Mouse (Mus musculus) erythroblast, embryonic 14.5 days (primary cell): ENCODE results near the gene Rnf144b.

Experiments
- GATA1 ChIP-seq: IDR thresholded peaks from 2 replicates; pipeline ENCODE4 v1.6.1; 2012; ENCODE audit warnings: low read length, inconsistent platforms, mixed read lengths
- TAL1 ChIP-seq: IDR thresholded peaks from 3 replicates; pipeline ENCODE4 v1.6.1; 2012; ENCODE audit warnings: low read length, inconsistent platforms, mixed read lengths

DNA sequence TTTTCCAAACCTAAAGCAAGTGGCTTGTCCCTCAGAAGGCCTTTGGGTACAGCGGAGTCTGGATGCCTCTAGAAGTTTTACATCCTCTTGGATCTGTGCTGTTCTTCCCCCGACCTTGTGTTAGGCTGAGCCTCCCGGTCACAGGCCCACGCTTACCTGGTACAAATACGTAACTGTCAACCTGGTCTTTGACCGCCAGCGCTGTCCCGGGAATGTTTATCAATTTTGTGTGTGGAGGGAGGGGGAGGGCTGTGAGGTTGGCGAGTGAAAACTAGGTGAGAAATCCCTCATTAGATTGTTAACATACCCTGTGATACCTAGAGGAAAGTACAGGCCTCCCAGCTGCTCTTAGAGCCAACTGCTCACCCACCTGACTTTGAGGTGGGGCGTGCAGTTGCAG is 27.5 kb downstream of the Rnf144b start:
- TF ChIP-seq GATA1 = no peak
- TF ChIP-seq TAL1 = no peak
